Mouse (Mus musculus) testis, postnatal 14 days (tissue): ENCODE measurements around the gene Pank2.

Experiments used
- DNase-seq: peaks from one replicate; pipeline ENCODE4 v3.0.0; 2021; ENCODE audit warnings: low spot score

Gene Pank2

DNA sequence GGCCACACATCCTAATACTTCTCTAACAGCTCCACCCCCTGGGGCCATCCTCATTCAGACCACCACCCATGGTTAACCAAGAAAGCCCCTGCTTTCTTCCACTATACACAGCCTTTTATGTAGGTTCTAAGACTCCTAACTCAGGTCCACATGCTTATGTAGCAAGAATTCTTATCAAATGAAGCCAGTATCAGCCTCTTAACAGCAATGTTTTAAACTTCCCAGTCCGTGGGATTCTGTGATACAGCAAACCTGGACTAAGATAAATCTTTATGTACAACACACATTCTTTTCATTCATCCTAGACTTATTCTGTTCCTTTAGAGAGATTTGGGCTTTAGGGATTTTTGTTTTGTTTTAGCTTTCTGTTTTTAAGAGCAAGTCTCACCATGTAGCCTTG lies 61.4 kb downstream of the Pank2 start:
- DNase-seq: no peak

- DNase-seq: no peak
Measured at GRCm38 (mm10) chr2:131326044-131326443, 63.7 kb downstream of the Pank2 start.

GRCm38 (mm10) chr2:131328981-131329380 lies 66.7 kb downstream of the Pank2 start:
- no peak for DNase-seq

DNA sequence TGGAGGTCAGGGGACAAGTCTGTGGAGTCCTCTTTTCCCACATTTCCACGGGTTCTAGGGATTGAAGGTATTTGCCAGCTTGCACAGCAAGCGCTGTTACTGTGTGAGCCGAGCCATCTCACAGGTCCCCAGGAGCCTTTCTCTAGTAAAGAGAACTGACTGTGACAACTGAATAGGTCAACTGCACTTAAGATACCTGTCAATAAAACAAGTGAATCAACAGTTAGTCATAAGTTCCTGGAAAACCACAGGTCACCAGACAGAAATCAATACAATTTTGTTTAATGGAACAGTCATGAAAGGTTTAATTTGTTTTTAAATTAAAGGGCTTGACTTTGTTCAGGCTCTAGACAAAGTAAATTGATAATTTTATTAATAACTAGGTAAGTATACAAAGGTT lies 68.3 kb downstream of the Pank2 start:
- DNase-seq: no peak

DNA sequence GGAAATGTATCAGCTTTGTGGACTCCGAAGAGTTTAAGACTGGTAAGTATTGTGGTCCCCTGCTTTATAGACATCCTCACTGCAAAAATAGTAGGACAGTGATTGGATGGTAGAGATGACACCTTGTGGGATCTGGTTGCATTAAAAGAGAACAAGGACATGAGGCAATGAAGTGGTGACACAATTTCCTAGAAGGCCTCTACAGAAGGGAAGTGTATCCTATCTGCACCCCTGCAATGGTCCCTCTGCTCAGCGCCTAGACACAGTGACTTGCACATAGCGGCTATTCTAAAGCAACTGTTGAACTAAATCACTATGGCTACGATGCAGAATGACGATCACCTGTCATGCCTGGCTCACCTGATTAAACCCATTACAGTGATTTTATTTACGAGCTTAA lies 75.3 kb downstream of the Pank2 start:
- DNase-seq: no peak

DNA sequence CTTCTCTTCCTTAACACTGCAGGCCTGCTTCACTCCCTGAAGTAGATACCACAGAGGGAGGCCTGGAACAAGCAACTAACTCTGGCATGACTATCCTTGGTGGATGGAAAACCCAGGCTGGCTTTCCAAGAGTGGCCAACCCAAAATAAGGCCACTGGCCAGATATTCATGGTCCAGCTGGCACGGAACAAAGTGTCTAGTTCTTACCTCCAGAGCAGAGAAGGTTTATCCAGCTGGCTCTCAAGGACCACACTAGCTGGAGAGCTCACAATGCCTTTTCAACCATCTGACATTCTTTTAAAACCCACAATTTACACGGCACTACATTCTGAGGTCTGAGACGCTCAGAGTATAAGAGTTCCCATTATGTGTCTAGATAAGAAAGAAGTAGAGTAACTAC lies 82.2 kb downstream of the Pank2 start:
- no peak for DNase-seq

DNA sequence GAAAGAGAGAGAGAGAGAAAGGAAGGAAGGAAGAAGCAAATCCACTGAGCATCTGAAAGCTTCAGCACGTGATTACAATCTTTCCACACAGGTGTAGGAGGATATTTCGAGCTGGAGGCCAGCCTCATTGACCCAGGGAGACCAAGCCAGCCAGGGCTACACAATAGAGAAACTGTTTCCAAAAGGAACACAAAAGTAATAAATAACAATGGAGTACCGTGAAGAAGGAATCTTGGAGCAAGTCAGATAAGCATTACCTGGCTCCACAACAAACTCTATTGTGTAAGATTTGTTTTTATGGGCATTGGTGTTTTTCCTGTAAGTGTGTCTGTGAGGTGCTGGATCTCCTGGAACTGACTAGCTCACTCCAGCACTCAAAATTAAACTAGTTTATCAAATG lies 83.3 kb downstream of the Pank2 start:
- no peak for DNase-seq
